Mouse (Mus musculus) right cerebral cortex, postnatal 14 days (tissue): ENCODE data around the gene Rnaseh2b.

Source experiments
- DNase-seq: peaks from one replicate; pipeline ENCODE4 v3.0.0; 2022

The Rnaseh2b gene

DNA sequence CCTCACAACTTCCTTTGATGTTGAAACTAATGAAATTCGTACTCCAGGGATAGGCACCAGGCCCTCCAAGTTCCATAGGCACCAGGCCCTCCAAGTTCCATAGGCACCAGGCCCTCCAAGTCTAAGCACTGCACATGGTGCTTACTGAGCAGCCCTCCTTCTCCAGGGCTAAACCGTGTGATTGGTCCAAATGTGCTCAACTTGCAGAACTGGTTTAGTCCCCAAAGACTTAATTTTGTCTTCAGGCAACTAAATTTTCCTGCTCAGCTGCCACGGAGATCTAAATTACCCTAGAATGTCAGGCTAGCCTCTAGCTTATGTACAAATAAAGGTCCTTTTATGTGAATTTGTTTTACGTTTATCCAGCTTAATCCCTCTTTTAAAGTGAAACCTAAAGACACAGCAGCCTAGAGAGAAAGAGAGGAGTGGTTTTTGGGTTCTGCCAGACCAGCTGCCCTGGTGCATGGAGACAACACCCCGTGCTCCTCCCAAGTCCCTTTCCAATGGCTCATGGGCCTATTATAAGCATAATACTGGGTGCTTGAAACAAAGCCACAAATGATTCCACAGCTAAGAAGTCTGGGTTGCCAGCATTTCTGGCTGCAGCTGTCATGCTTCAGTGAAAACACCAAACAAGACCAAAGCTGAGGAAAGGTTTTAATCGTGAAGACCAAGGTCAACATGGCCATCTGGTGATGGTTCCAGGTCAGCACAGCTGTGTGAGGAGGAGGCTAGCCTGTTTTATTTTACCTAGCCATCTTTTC is 30.4 kb downstream of the Rnaseh2b start:
- DNase-seq, result no peak

DNA sequence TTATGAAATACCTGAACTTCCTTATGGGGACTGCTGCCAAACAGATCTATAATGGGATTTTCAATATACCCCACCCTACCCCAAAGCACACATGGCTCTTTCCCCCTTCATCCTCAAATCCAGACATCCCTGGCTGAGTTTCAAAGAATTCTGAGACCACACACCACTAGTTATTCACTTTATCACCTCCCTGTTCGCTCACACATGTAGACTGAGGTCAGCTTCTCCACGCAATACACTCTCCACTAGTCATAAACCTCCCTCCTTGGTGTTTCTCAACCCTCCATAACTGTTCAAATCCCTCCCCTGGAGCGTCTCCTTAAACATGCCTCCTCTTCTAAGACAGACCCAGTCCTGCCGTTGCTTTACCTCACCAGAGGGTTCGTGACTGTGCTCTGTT is 31.1 kb downstream of the Rnaseh2b start:
- DNase-seq, result no peak

- DNase-seq, result no peak
These were observed 32.6 kb downstream of the Rnaseh2b start for GRCm38 (mm10) chr14:62324943-62325342.

- no peak for DNase-seq
These were observed 33.6 kb downstream of the Rnaseh2b start for GRCm38 (mm10) chr14:62326026-62326425.

DNA sequence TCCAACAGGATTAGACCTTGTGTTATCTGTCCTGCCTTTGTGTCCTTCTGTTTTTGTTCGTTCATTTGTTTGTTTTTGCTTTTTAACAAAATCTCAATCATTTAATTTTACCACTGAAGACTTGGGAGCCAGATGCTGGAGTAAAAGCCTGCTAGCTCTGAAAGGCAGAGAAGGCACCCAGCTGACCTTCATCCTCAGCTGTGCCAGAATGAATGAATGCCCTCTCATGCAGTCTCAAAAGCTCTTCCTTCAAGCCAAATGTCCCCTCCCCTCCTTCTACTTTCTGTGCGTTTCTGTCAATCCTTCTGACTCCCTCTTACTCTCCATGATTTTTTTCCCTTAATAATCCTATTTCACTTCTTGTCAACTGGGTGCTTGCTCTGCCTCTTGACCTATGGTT is 34.8 kb downstream of the Rnaseh2b start:
- DNase-seq, result no peak

DNA sequence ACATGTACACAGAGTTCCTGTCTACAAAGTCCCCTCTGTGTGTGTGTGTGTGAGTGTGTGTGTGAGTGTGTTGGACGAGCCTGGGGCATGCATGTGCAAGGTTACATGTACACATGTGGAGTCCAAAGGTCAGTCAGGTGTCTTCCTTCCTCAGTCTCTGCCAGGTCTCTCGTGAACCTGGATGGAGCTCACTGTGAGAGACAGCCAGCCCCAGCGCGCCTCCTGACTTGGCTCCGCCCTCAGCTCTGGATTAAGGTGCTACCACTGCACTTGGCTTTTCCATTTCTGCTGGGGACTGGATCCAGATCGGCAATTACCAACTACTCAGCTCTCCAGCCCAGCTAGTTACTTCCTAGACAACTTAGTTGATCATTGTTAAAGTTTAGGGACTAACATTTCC is 36.2 kb downstream of the Rnaseh2b start:
- DNase-seq, result no peak

DNA sequence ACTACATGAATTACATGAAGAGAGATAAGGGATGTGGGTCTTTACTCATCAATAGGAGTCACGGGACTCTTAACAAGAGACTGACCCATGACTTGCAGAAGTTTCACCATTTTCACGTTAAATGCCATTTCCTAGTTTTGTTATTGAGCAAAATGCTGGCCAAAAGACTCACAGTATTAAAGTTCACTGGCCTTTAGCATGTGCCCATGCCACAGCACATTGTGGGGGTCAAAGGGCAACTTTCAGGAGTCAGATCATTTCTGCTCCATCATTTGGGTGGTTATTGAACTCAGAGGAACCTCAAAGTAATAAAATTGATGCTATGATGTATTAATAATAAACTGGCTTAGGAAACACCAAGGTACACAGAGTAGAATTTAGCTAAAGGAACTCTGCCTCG is 37.2 kb downstream of the Rnaseh2b start:
- DNase-seq, result no peak

GRCm38 (mm10) chr14:62331457-62331856 is 39.1 kb downstream of the Rnaseh2b start:
- DNase-seq, result no peak

GRCm38 (mm10) chr14:62331866-62332619 is 39.7 kb downstream of the Rnaseh2b start:
- DNase-seq, result peak; percentile 86

GRCm38 (mm10) chr14:62333909-62334687 is 41.7 kb downstream of the Rnaseh2b start:
- DNase-seq, result no peak

DNA sequence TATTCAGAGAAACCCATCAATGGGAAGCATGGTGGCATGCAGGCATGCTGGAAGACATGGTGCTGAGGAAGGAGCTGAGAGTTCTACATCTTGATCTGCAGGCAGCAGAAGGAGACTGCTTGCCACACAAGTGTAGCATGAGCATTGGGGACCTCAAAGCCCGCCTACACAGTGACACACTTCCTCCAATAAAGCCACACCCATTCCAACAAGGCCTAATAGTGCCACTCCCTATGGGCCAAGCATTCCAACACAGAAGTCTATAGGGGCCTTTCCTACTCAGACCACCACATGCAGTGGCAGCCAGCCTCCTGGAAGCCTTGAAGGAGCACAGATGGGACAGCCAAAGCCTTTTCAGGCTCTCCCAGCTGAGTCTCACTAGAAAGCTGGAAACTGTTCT is 46.8 kb downstream of the Rnaseh2b start:
- no peak for DNase-seq

GRCm38 (mm10) chr14:62341887-62342642 is 49.7 kb downstream of the Rnaseh2b start:
- no peak for DNase-seq

GRCm38 (mm10) chr14:62342643-62343144 is 50.3 kb downstream of the Rnaseh2b start:
- DNase-seq, result no peak

DNA sequence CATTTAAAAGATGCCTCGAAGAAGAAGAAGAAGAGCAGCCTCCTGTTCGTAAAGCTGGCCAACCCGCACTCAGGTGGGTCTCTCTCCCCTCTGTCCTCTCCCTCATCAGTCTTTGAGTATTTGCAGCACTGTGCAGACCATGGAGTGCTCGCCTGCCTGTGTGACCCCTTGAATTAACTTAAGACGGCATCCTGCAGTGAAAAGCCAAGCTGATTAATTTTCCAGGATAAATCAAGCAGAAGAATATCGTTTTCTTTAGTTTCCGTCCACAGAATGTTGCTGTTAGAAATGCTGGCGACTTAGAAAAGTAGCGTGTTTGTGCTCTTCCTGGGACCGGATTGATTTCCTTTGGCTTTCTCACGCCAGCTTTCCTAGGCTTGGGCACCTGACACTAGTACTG is 54.2 kb downstream of the Rnaseh2b start:
- no peak for DNase-seq

DNA sequence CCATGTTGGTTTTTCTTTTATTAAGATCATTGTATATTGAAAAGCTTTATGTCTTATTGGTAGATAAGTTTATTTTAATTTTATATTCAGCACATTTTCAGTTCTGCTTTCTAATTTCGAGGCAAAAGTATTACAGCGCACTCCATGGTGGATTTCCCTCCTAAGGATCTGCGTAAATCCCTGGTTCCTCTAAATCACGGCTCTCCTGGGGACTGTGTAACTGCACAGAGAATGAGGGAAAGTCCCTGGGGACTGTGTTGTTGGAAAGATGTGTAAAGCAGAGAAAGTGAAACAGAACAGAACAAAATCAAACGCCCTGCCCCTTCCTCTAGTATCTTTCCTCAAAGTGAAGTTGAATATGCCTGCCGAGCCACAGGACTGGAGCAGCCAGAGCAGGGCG is 54.7 kb downstream of the Rnaseh2b start:
- no peak for DNase-seq

DNA sequence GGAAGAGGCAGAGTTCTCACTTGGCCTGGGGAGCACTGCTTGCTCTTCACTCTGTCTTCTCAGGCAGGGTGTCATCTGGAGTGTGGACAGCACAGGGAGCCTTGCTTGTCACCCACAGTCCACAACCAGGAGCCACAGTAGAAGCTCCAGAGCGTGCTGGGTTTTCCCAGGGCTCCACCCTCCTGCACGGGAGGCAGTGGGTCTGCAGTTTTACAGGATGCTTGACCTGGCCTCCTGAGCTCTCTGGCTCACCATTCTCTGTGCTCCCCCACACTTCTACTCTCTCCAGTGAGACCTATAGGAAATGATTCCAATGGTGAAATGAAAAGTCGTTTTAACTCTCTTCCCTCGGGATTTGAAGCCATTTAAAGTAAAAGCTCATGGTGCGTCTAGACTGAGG is 57.4 kb downstream of the Rnaseh2b start:
- DNase-seq, result no peak

- no peak for DNase-seq
These were observed 57.8 kb downstream of the Rnaseh2b start for GRCm38 (mm10) chr14:62350186-62350585.

GRCm38 (mm10) chr14:62350890-62351289 is 58.5 kb downstream of the Rnaseh2b start:
- DNase-seq, result no peak

GRCm38 (mm10) chr14:62353372-62353771 is 61.0 kb downstream of the Rnaseh2b start:
- no peak for DNase-seq

- DNase-seq, result no peak
These were observed 61.4 kb downstream of the Rnaseh2b start for GRCm38 (mm10) chr14:62353793-62354192.

DNA sequence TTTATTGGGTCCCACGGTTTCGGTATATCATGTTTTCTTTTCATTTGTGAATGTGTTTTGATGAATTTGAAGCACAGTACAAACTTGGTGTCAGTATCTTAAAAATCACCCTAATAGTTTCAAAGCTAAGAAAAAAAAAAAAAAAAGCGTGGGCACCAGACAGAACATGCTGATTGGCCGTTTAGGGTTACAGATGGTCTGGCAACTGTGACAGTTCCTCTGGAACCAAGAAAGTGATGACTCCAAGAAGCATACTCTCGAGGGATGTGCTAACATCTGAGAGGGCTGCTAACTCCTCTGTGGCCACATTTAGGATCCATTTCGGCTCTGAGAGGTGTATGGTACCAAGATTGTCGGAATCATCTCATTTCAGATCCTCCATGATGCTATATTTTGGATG is 62.8 kb downstream of the Rnaseh2b start:
- no peak for DNase-seq

- no peak for DNase-seq
These were observed 69.0 kb downstream of the Rnaseh2b start for GRCm38 (mm10) chr14:62361263-62361980.
